Mouse (Mus musculus): ENCODE measurements around the gene Pth2. TPM values are rescaled to one million over a fixed set of nuclear protein-coding genes. Genes with fewer than 3 reads are reported as not detected.

The Pth2 gene
- total and polyA plus RNA-seq, 2 experiments: not detected

DNA sequence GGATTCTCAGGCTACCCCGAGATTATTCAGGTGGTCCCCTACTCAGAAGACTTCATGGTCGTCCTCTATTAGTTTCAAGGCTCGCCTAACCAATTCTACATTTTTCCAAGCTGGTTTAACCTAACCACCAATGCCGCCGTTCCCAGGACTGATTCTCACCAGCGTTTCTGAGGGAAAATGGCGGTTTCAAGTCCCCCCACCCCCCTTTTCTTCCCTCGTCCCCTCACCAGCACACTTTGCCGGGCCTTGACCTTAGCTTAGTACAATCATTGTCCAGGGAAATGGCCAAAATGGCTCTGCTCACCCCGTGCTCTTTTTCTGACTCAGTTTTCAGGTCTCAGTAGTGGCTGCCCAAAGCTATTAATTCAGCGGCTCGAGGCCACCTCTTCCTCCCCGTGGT is 5.4 kb upstream of the Pth2 start:
- no peaks in the 10 kb centered on the region for H3K79me2 ChIP-seq (ENCODE audit: control insufficient read depth, insufficient read depth, low read length)
- H3K36me3 ChIP-seq (ENCODE audit: control insufficient read depth, insufficient read depth, low read length): no peaks in the 10 kb centered on the region
- H3K4me3 ChIP-seq (ENCODE audit: insufficient read depth, low read depth, low read length): no peak overlapping the region
- H3K9ac ChIP-seq (ENCODE audit: low read depth, low read length): no peak overlapping the region
- DNase-seq (ENCODE audit: extremely low read depth, low read depth, low spot score): no peak
- H3K27ac ChIP-seq (replicated peaks; ENCODE audit: insufficient read depth, low read depth, low read length): no peak overlapping the region
- no peaks in the 10 kb centered on the region for H3K4me1 ChIP-seq (ENCODE audit: control insufficient read depth, insufficient read depth, low read length)
- 7% methylated on average over 13 of the region's 13 CpGs for WGBS
- H3K27me3 ChIP-seq (ENCODE audit: control insufficient read depth, insufficient read depth, low read length): peaks cover 28% of the 10 kb centered on the region
- TF ChIP-seq CTCF (IDR thresholded peaks at IDR 0.05; ENCODE audit: low read depth, low read length): no peak

DNA sequence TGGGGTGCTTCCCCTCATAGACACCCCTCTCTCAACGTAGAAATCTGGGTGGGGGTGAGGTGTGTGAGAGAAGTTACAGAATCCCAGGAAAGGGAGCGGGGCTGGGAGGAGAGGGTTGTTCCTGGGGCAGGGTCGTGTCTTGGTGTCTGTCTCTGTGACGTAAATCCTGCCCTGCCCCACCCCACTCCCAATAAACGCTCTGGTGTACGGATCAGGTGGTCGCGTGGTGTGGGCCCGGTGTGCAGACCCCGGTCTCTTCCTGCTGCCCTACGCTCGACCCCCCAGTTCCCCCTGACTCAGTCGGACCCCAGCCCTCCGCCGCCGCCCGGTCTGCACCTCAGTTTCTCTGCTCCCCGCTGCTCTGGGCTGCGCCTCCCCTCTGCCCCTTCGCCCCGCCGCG is 4.9 kb upstream of the Pth2 start:
- Histone ChIP-seq H3K4me3 (ENCODE audit: insufficient read depth, low read depth, low read length) (no peak overlapping the region), H3K27ac (replicated peaks; ENCODE audit: insufficient read depth, low read depth, low read length) (no peak overlapping the region), H3K27me3 (ENCODE audit: control insufficient read depth, insufficient read depth, low read length) (peaks cover 30% of the 10 kb centered on the region), H3K36me3 (ENCODE audit: control insufficient read depth, insufficient read depth, low read length) (no peaks in the 10 kb centered on the region), H3K4me1 (ENCODE audit: control insufficient read depth, insufficient read depth, low read length) (no peaks in the 10 kb centered on the region), H3K9ac (ENCODE audit: low read depth, low read length) (no peak overlapping the region), H3K79me2 (ENCODE audit: control insufficient read depth, insufficient read depth, low read length) (no peaks in the 10 kb centered on the region)
- no peak for DNase-seq (ENCODE audit: extremely low read depth, low read depth, low spot score)
- TF ChIP-seq POLR2A (IDR thresholded peaks at IDR 0.05; ENCODE audit: extremely low read depth, insufficient read depth, low read length): no peak
- no peak for TF ChIP-seq CTCF (IDR thresholded peaks at IDR 0.05; ENCODE audit: low read depth, low read length)
- WGBS: 5% methylated on average over 23 of the region's 23 CpGs

DNA sequence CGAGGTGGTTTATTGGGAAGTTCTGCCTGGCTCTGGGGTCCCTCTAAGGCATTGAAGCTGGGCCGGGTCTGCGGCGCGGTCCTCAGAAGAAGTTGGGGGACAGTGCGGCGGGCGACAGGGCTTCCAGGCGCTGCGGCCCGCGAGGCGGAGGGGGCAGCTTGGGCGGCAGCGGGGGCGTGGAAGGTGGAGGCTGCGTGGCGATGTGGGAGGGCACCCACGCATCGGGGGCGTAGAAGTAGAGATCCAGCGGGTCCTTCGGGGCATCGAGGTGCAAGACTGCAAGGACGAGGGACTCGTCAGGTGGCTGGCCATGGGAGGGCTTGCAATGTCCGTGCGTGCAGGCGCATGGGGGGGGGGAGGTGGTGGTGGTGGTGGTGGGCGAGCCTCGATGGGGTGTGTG is 4.4 kb upstream of the Pth2 start:
- TF ChIP-seq POLR2A (IDR thresholded peaks at IDR 0.05; ENCODE audit: extremely low read depth, insufficient read depth, low read length) (no peak), CTCF (IDR thresholded peaks at IDR 0.05; ENCODE audit: low read depth, low read length) (no peak)
- no peak overlapping the region for H3K9ac ChIP-seq (ENCODE audit: low read depth, low read length)
- no peaks in the 10 kb centered on the region for H3K36me3 ChIP-seq (ENCODE audit: control insufficient read depth, insufficient read depth, low read length)
- H3K4me3 ChIP-seq (ENCODE audit: insufficient read depth, low read depth, low read length): no peak overlapping the region
- peaks cover 33% of the 10 kb centered on the region for H3K27me3 ChIP-seq (ENCODE audit: control insufficient read depth, insufficient read depth, low read length)
- no peak overlapping the region for H3K27ac ChIP-seq (replicated peaks; ENCODE audit: insufficient read depth, low read depth, low read length)
- H3K79me2 ChIP-seq (ENCODE audit: control insufficient read depth, insufficient read depth, low read length): no peaks in the 10 kb centered on the region
- 5% methylated on average over 30 of the region's 31 CpGs for WGBS
- no peaks in the 10 kb centered on the region for H3K4me1 ChIP-seq (ENCODE audit: control insufficient read depth, insufficient read depth, low read length)
- no peak for DNase-seq (ENCODE audit: extremely low read depth, low read depth, low spot score)

DNA sequence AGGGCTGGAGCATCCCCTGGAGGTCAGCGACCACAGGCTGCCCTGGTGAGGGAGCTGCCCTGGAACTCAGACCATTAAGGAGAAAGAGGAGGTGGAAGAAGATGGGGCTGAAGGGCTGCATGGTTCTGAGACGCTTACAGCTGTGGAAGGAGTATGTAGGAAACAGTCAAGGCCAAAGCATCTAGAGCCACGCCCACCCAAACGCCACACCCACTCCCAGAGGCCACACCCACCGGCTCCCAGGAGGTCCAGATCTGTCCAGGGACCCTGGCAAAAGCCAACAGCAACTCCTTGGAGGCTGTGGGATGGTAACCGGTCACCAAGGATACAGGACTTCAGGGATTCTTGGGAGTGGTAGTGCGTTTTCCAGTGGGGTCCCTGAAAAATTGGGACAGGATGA is 2.2 kb upstream of the Pth2 start:
- H3K27me3 ChIP-seq (ENCODE audit: control insufficient read depth, insufficient read depth, low read length): peaks cover 41% of the 10 kb centered on the region
- no peak overlapping the region for H3K4me3 ChIP-seq (ENCODE audit: insufficient read depth, low read depth, low read length)
- no peak overlapping the region for H3K27ac ChIP-seq (replicated peaks; ENCODE audit: insufficient read depth, low read depth, low read length)
- no peak for TF ChIP-seq POLR2A (IDR thresholded peaks at IDR 0.05; ENCODE audit: extremely low read depth, insufficient read depth, low read length)
- no peak for TF ChIP-seq CTCF (IDR thresholded peaks at IDR 0.05; ENCODE audit: low read depth, low read length)
- H3K79me2 ChIP-seq (ENCODE audit: control insufficient read depth, insufficient read depth, low read length): no peaks in the 10 kb centered on the region
- no peaks in the 10 kb centered on the region for H3K36me3 ChIP-seq (ENCODE audit: control insufficient read depth, insufficient read depth, low read length)
- no peak for DNase-seq (ENCODE audit: extremely low read depth, low read depth, low spot score)
- 27% methylated on average over 7 of the region's 7 CpGs for WGBS
- peaks cover 5% of the 10 kb centered on the region; the same call in 1 of the 2 replicates for H3K4me1 ChIP-seq (ENCODE audit: control insufficient read depth, insufficient read depth, low read length)
- no peak overlapping the region for H3K9ac ChIP-seq (ENCODE audit: low read depth, low read length)

DNA sequence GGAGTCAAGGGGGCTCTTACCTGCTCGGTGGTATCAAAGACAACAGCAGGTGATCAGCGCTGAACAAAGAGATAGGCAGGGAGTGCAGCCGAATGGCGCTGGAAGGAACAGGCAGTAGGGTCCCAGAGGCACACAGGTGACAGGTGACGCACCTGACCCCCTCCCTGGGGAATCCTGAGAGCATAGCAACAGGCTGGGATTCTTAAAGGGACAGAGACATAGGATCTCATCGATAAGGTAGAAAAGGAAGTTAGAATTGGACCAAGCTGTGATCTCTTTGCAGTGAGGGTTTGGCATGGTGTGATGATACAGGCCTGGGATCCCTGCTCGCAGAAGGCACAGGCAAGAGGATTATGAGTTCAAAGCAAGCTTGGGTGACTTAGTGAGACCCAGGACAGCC is 1.3 kb upstream of the Pth2 start, which contains the start of gene Gfy:
Gene Gfy (minus strand): TSS at position 101 of the 400 bp plus-strand sequence.
- no peak for TF ChIP-seq CTCF (IDR thresholded peaks at IDR 0.05; ENCODE audit: low read depth, low read length)
- no peak for TF ChIP-seq POLR2A (IDR thresholded peaks at IDR 0.05; ENCODE audit: extremely low read depth, insufficient read depth, low read length)
- no peak within 1 kb of the TSS for H3K4me3 ChIP-seq (ENCODE audit: insufficient read depth, low read depth, low read length)
- H3K27me3 ChIP-seq (ENCODE audit: control insufficient read depth, insufficient read depth, low read length): peaks cover 44% of the 10 kb centered on the region
- WGBS: 29% methylated on average over 7 of the region's 7 CpGs
- H3K9ac ChIP-seq (ENCODE audit: low read depth, low read length): no peak within 1 kb of the TSS
- no peak for DNase-seq (ENCODE audit: extremely low read depth, low read depth, low spot score)
- H3K27ac ChIP-seq (replicated peaks; ENCODE audit: insufficient read depth, low read depth, low read length): no peak within 1 kb of the TSS
- H3K4me1 ChIP-seq (ENCODE audit: control insufficient read depth, insufficient read depth, low read length): peaks cover 5% of the 10 kb centered on the region; the same call in 1 of the 2 replicates
- no peaks in the 10 kb centered on the region for H3K36me3 ChIP-seq (ENCODE audit: control insufficient read depth, insufficient read depth, low read length)
- no peaks in the 10 kb centered on the region for H3K79me2 ChIP-seq (ENCODE audit: control insufficient read depth, insufficient read depth, low read length)

DNA sequence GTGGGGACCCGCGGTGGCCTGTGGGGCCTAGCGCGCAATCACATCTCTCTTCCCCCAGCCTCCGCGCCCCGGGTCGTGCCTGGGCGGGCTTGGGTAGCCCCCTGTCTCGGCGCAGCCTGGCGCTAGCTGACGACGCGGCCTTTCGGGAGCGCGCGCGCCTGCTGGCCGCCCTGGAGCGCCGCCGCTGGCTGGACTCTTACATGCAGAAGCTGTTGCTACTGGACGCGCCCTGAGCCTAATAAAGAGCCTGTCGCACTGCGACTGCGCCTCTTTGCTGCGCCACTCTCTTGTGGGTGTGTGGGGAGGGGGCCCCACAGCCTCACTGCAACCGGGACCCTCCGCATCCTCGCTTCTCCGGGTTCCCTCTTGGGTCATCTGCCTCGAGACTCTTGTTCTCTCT is 745 bp downstream of the Pth2 start:
- Histone ChIP-seq H3K27ac (replicated peaks; ENCODE audit: insufficient read depth, low read depth, low read length) (no peak overlapping the region), H3K36me3 (ENCODE audit: control insufficient read depth, insufficient read depth, low read length) (no peaks in the 10 kb centered on the region), H3K27me3 (ENCODE audit: control insufficient read depth, insufficient read depth, low read length) (peaks cover 31% of the 10 kb centered on the region), H3K4me1 (ENCODE audit: control insufficient read depth, insufficient read depth, low read length) (peaks cover 5% of the 10 kb centered on the region; the same call in 1 of the 2 replicates), H3K9ac (ENCODE audit: low read depth, low read length) (no peak overlapping the region), H3K4me3 (ENCODE audit: insufficient read depth, low read depth, low read length) (no peak overlapping the region), H3K79me2 (ENCODE audit: control insufficient read depth, insufficient read depth, low read length) (no peaks in the 10 kb centered on the region)
- WGBS: 7% methylated on average over 35 of the region's 35 CpGs
- TF ChIP-seq POLR2A (IDR thresholded peaks at IDR 0.05; ENCODE audit: extremely low read depth, insufficient read depth, low read length): no peak
- no peak for TF ChIP-seq CTCF (IDR thresholded peaks at IDR 0.05; ENCODE audit: low read depth, low read length)
- no peak for DNase-seq (ENCODE audit: extremely low read depth, low read depth, low spot score)
